Mouse (Mus musculus) neural tube, embryonic 12.5 days (tissue): ENCODE data around the gene Ube2o. TPM values are rescaled to one million over a fixed set of nuclear protein-coding genes. Genes with fewer than 3 reads are reported as not detected.
"Not testable (repeated sequence)": the region's sequence is repeated elsewhere in the genome, so short reads cannot be mapped to it uniquely, and the experiment has no call there.

Experiments used
- ATAC-seq: fragments of 200-750 bp; cut with Nextera tagmentation; 2 replicates; pipeline ENCODE4 v1.8.0; 2017; ENCODE audit warnings: low read depth, mild to moderate bottlenecking, moderate TSS enrichment, moderate library complexity; ENCODE audit not compliant: low FRiP score
- H3K27ac ChIP-seq: fragments of 300-500 bp; sonication (generic); 2 replicates; pipeline ENCODE4 v1.5.1; 2016
- H3K27me3 ChIP-seq: fragments of 300-500 bp; sonication (generic); replicated peaks from 2 replicates; pipeline ENCODE4 v1.6.1; 2016; ENCODE audit warnings: mild to moderate bottlenecking
- H3K36me3 ChIP-seq: fragments of 300-500 bp; sonication (generic); 2 replicates; pipeline ENCODE4 v1.6.1; 2016; ENCODE audit warnings: mild to moderate bottlenecking
- H3K4me1 ChIP-seq: fragments of 300-500 bp; sonication (generic); 2 replicates; pipeline ENCODE4 v1.6.1; 2016
- H3K4me2 ChIP-seq: fragments of 300-500 bp; sonication (generic); replicated peaks from 2 replicates; pipeline ENCODE4 v1.6.1; 2016; ENCODE audit warnings: mild to moderate bottlenecking
- H3K4me3 ChIP-seq: fragments of 300-500 bp; sonication (generic); 2 replicates; pipeline ENCODE4 v1.5.1; 2016
- H3K9ac ChIP-seq: fragments of 300-500 bp; sonication (generic); 2 replicates; pipeline ENCODE4 v1.6.1; 2016; ENCODE audit warnings: mild to moderate bottlenecking
- H3K9me3 ChIP-seq: fragments of 300-500 bp; sonication (generic); 2 replicates; pipeline ENCODE4 v1.6.1; 2016; ENCODE audit warnings: mild to moderate bottlenecking
- WGBS: fragments of 180-500 bp; shearing (Covaris S2); methylation state at CpG from one replicate; pipeline ENCODE4 v1.1.7; 2016; 5-methylcytosine and 5-hydroxymethylcytosine counted together
- polyA plus RNA-seq: library from polyadenylated mRNA; unstranded; fragments of >200 nt; fragmentation: Nextera tagmentation; extraction: Ambion mirVana; gene quantifications from 2 replicates; pipeline ENCODE4 v1.2.1, GENCODE M21; 2016

Gene Ube2o
- polyA plus RNA-seq, 1 experiment from 2014 or later = 37.6 TPM

GRCm38 (mm10) chr11:116611168-116611567 lies 29.9 kb upstream of the Ube2o start:
- not testable (repeated sequence) for H3K9me3 ChIP-seq, H3K9ac ChIP-seq, H3K4me3 ChIP-seq, H3K27me3 ChIP-seq, H3K4me1 ChIP-seq, H3K27ac ChIP-seq, H3K4me2 ChIP-seq, H3K36me3 ChIP-seq, ATAC-seq
- WGBS = 86% methylated on average over 9 of the region's 9 CpGs

- no peak for ATAC-seq
- Histone ChIP-seq H3K36me3 (no peaks in the 10 kb centered on the region; the same call in 1 of the 2 replicates), H3K9ac (no peak overlapping the region), H3K27me3 (no peaks in the 10 kb centered on the region), H3K9me3 (no peaks in the 10 kb centered on the region), H3K4me2 (no peak overlapping the region), H3K4me1 (no peaks in the 10 kb centered on the region), H3K27ac (no peak overlapping the region), H3K4me3 (no peak overlapping the region)
- 83% methylated on average over 15 of the region's 15 CpGs for WGBS
Measured at GRCm38 (mm10) chr11:116609965-116610630, 28.9 kb upstream of the Ube2o start.

- Histone ChIP-seq H3K9ac (no peak overlapping the region), H3K27ac (no peak overlapping the region), H3K4me1 (no peaks in the 10 kb centered on the region), H3K9me3 (no peaks in the 10 kb centered on the region), H3K4me2 (no peak overlapping the region), H3K4me3 (no peak overlapping the region), H3K36me3 (no peaks in the 10 kb centered on the region; the same call in 1 of the 2 replicates), H3K27me3 (no peaks in the 10 kb centered on the region)
- no peak for ATAC-seq
- 97% methylated on average over 3 of the region's 3 CpGs for WGBS
Measured at GRCm38 (mm10) chr11:116607717-116608116, 26.5 kb upstream of the Ube2o start.

GRCm38 (mm10) chr11:116604097-116604496 lies 22.9 kb upstream of the Ube2o start:
- no peak overlapping the region for H3K9ac ChIP-seq
- no peaks in the 10 kb centered on the region for H3K9me3 ChIP-seq
- H3K36me3 ChIP-seq = no peaks in the 10 kb centered on the region; the same call in 1 of the 2 replicates
- H3K27me3 ChIP-seq = no peaks in the 10 kb centered on the region
- H3K4me3 ChIP-seq = no peak overlapping the region
- H3K4me2 ChIP-seq = no peak overlapping the region
- no peak for ATAC-seq
- WGBS = 91% methylated on average over 12 of the region's 12 CpGs
- no peaks in the 10 kb centered on the region for H3K4me1 ChIP-seq
- no peak overlapping the region for H3K27ac ChIP-seq

GRCm38 (mm10) chr11:116603339-116603738 lies 22.1 kb upstream of the Ube2o start:
- ATAC-seq = no peak
- no peak overlapping the region for H3K4me3 ChIP-seq
- 90% methylated on average over 10 of the region's 10 CpGs for WGBS

GRCm38 (mm10) chr11:116602043-116602442 lies 20.8 kb upstream of the Ube2o start:
- Histone ChIP-seq H3K4me2 (no peak overlapping the region), H3K9ac (no peak overlapping the region), H3K27me3 (no peaks in the 10 kb centered on the region), H3K4me3 (no peak overlapping the region), H3K9me3 (no peaks in the 10 kb centered on the region), H3K27ac (no peak overlapping the region), H3K36me3 (no peaks in the 10 kb centered on the region; the same call in 1 of the 2 replicates), H3K4me1 (no peaks in the 10 kb centered on the region)
- ATAC-seq = no peak
- 91% methylated on average over 8 of the region's 8 CpGs for WGBS

More at GRCm38 (mm10) chr11:116603339-116603738, 22.1 kb upstream of the Ube2o start:
- no peaks in the 10 kb centered on the region for H3K4me1 ChIP-seq
- no peaks in the 10 kb centered on the region; the same call in 1 of the 2 replicates for H3K36me3 ChIP-seq
- no peak overlapping the region for H3K4me2 ChIP-seq
- no peak overlapping the region for H3K27ac ChIP-seq
- no peaks in the 10 kb centered on the region for H3K27me3 ChIP-seq
- H3K9me3 ChIP-seq = no peaks in the 10 kb centered on the region
- no peak overlapping the region for H3K9ac ChIP-seq

GRCm38 (mm10) chr11:116601166-116601565 lies 19.9 kb upstream of the Ube2o start:
- ATAC-seq = no peak

GRCm38 (mm10) chr11:116599230-116599629 lies 18.0 kb upstream of the Ube2o start:
- H3K36me3 ChIP-seq = no peaks in the 10 kb centered on the region
- no peaks in the 10 kb centered on the region for H3K9me3 ChIP-seq
- no peaks in the 10 kb centered on the region for H3K27me3 ChIP-seq
- no peak for ATAC-seq
- H3K27ac ChIP-seq = no peak overlapping the region
- no peak overlapping the region for H3K4me3 ChIP-seq
- no peak overlapping the region for H3K4me2 ChIP-seq
- 92% methylated on average over 15 of the region's 15 CpGs for WGBS
- no peaks in the 10 kb centered on the region for H3K4me1 ChIP-seq
- H3K9ac ChIP-seq = no peak overlapping the region

More at GRCm38 (mm10) chr11:116601166-116601565, 19.9 kb upstream of the Ube2o start:
- H3K27me3 ChIP-seq = no peaks in the 10 kb centered on the region
- WGBS = 92% methylated on average over 8 of the region's 8 CpGs
- H3K27ac ChIP-seq = no peak overlapping the region
- no peaks in the 10 kb centered on the region for H3K4me1 ChIP-seq
- H3K4me3 ChIP-seq = no peak overlapping the region
- H3K36me3 ChIP-seq = no peaks in the 10 kb centered on the region; the same call in 1 of the 2 replicates
- no peaks in the 10 kb centered on the region for H3K9me3 ChIP-seq
- H3K9ac ChIP-seq = no peak overlapping the region
- H3K4me2 ChIP-seq = no peak overlapping the region

- no peak overlapping the region for H3K9ac ChIP-seq
- H3K36me3 ChIP-seq = no peaks in the 10 kb centered on the region
- no peak overlapping the region for H3K4me3 ChIP-seq
- H3K27ac ChIP-seq = no peak overlapping the region
- WGBS = 89% methylated on average over 8 of the region's 8 CpGs
- no peaks in the 10 kb centered on the region for H3K9me3 ChIP-seq
- H3K27me3 ChIP-seq = no peaks in the 10 kb centered on the region
- H3K4me2 ChIP-seq = no peak overlapping the region
- no peaks in the 10 kb centered on the region for H3K4me1 ChIP-seq
- ATAC-seq = no peak
Measured at GRCm38 (mm10) chr11:116598193-116598592, 16.9 kb upstream of the Ube2o start.

GRCm38 (mm10) chr11:116596766-116597165 lies 15.5 kb upstream of the Ube2o start:
- Histone ChIP-seq H3K9me3 (no peaks in the 10 kb centered on the region), H3K4me1 (peaks cover 7% of the 10 kb centered on the region; the same call in 1 of the 2 replicates), H3K4me3 (no peak overlapping the region), H3K9ac (no peak overlapping the region), H3K27me3 (no peaks in the 10 kb centered on the region), H3K27ac (no peak overlapping the region), H3K4me2 (no peak overlapping the region), H3K36me3 (no peaks in the 10 kb centered on the region)
- 88% methylated on average over 19 of the region's 19 CpGs for WGBS
- ATAC-seq = no peak

GRCm38 (mm10) chr11:116593345-116593744 lies 12.1 kb upstream of the Ube2o start:
- Histone ChIP-seq H3K9me3 (no peaks in the 10 kb centered on the region), H3K27ac (no peak overlapping the region), H3K36me3 (no peaks in the 10 kb centered on the region), H3K27me3 (no peaks in the 10 kb centered on the region), H3K4me1 (peaks cover 7% of the 10 kb centered on the region), H3K4me2 (no peak overlapping the region), H3K4me3 (no peak overlapping the region), H3K9ac (no peak overlapping the region)
- 69% methylated on average over 4 of the region's 4 CpGs for whole genome bisulfite sequencing
- ATAC-seq = no peak

- Histone ChIP-seq H3K9me3 (no peaks in the 10 kb centered on the region), H3K27ac (no peak overlapping the region)
- peak; percentile 65 for ATAC-seq
Measured at GRCm38 (mm10) chr11:116592428-116592827, 11.2 kb upstream of the Ube2o start.

GRCm38 (mm10) chr11:116591621-116592020 lies 10.4 kb upstream of the Ube2o start:
- whole genome bisulfite sequencing = 84% methylated on average over 4 of the region's 4 CpGs

More at GRCm38 (mm10) chr11:116592428-116592827, 11.2 kb upstream of the Ube2o start:
- Histone ChIP-seq H3K9ac (no peak overlapping the region), H3K4me2 (0 out of 2 replicates have a peak overlapping the region, but pooled peaks have one; percentile 14), H3K27me3 (no peaks in the 10 kb centered on the region), H3K36me3 (no peaks in the 10 kb centered on the region), H3K4me3 (no peak overlapping the region), H3K4me1 (peaks cover 7% of the 10 kb centered on the region)

More at GRCm38 (mm10) chr11:116591621-116592020, 10.4 kb upstream of the Ube2o start:
- H3K9me3 ChIP-seq = no peaks in the 10 kb centered on the region
- no peaks in the 10 kb centered on the region for H3K27me3 ChIP-seq
- no peak for ATAC-seq
- no peak overlapping the region for H3K4me3 ChIP-seq
- no peaks in the 10 kb centered on the region for H3K36me3 ChIP-seq
- H3K4me2 ChIP-seq = no peak overlapping the region
- no peak overlapping the region for H3K9ac ChIP-seq
- no peak overlapping the region for H3K27ac ChIP-seq
- H3K4me1 ChIP-seq = peaks cover 10% of the 10 kb centered on the region
